ENCODE assay signal across 12 mouse cellular contexts in the genomic region with DNA sequence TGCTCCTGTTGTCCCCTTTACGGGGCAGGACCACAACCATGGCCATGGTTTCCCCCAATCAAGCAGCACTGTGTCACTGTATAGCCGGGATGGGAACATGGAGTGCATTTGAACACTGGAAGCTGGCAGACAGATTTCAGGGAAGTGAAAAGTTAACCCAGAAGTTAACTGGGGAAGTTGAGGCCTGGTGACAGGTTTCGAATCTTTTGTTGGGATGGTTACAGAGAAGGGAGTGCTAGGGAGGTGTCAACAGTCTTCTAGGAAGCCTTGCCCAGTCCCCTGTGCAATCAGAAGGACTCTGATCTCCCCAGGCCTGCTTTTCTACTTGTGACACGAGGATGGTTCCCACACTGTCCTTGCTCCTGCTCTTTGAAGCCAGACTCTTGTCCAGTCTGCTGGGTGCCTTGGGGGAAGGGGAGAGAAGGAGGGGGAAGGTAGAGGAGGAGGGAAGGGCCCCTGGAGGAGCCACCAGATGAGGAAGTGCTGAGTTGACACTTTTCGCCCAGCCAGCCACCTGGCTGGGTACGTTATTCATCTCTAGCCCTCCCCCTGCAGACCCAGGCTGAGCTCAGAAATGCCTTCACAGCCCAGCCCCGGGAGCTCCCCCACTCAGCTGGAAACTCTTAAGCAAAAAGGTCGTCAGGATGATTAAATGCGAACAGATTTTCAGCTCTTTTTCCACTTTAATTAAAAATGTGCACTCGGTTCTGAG. TPM values are rescaled to one million over a fixed set of nuclear protein-coding genes. Genes with fewer than 3 reads are reported as not detected.
A peak's percentile ranks its signal among the peaks of the same experiment; 100 is the strongest.
DNase-seq lines count a peak whose midpoint lies in the region; ATAC-seq and TF ChIP-seq lines count a peak whose summit lies in the region.
"Had no signal": no experiment of that assay in that cellular context is flagged by ENCODE, and none has a peak within 500 bp of the region (broad histone marks: within the 10 kb centered on the region; RNA-seq: fewer than 3 reads in every experiment).

No protein-coding gene starts in this region.

- 0 out of 2 replicates have a peak overlapping the region, but pooled peaks have one; percentile 20 for H3K9ac ChIP-seq in heart, embryonic 13.5 days
- no peak overlapping the region for H3K9ac ChIP-seq in hindbrain, embryonic 13.5 days
- no peak overlapping the region for H3K9ac ChIP-seq in neural tube, embryonic 12.5 days
- no peak overlapping the region for H3K9ac ChIP-seq in midbrain, embryonic 16.5 days (ENCODE audit: low read depth, low read length)

- DNase-seq in heart, adult 8-10 months (ENCODE audit: low spot score): no peak
- DNase-seq in frontal cortex, adult 2 months (ENCODE audit: extremely low spot score in 1 of 2, low spot score in 1 of 2): no peak
- DNase-seq in heart, postnatal 10 days: no peak
- DNase-seq: lung, adult 2 months had no signal

- no peaks in the 10 kb centered on the region for H3K36me3 ChIP-seq in heart, embryonic 13.5 days
- no peaks in the 10 kb centered on the region for H3K36me3 ChIP-seq in E14TG2a.4 (ENCODE audit: insufficient read depth, low read length)
- H3K36me3 ChIP-seq in hindbrain, embryonic 13.5 days: no peaks in the 10 kb centered on the region
- no peaks in the 10 kb centered on the region for H3K36me3 ChIP-seq in neural tube, embryonic 12.5 days
- no peaks in the 10 kb centered on the region for H3K36me3 ChIP-seq in midbrain, embryonic 16.5 days (ENCODE audit: control insufficient read depth, insufficient read depth, low read length)
- H3K36me3 ChIP-seq: midbrain, embryonic 10.5 days had no signal

- H3K4me1 ChIP-seq in heart, embryonic 13.5 days: peaks cover 47% of the 10 kb centered on the region
- H3K4me1 ChIP-seq in E14TG2a.4 (replicated peaks; ENCODE audit: low read depth, low read length): peaks cover 89% of the 10 kb centered on the region
- H3K4me1 ChIP-seq in hindbrain, embryonic 13.5 days (replicated peaks): peaks cover 46% of the 10 kb centered on the region
- H3K4me1 ChIP-seq in neural tube, embryonic 12.5 days: peaks cover 48% of the 10 kb centered on the region
- peaks cover 5% of the 10 kb centered on the region; the same call in 1 of the 2 replicates for H3K4me1 ChIP-seq in midbrain, embryonic 16.5 days (ENCODE audit: control insufficient read depth, insufficient read depth, low read length)

- intact Hi-C loops in heart, postnatal 10 days (cut with DNase I): no loop called here

- WGBS in heart, embryonic 13.5 days: 21% methylated on average over 10 of the region's 10 CpGs
- 20% methylated on average over 10 of the region's 10 CpGs for WGBS in hindbrain, embryonic 13.5 days
- 17% methylated on average over 10 of the region's 10 CpGs for WGBS in neural tube, embryonic 12.5 days
- WGBS in midbrain, embryonic 16.5 days: 25% methylated on average over 10 of the region's 10 CpGs

- no peak for TF ChIP-seq CTCF in E14TG2a.4 (conservative IDR thresholded peaks at IDR 0.05; ENCODE audit: low read length)

- no peaks in the 10 kb centered on the region for H3K9me3 ChIP-seq in heart, embryonic 13.5 days
- H3K9me3 ChIP-seq in E14TG2a.4 (ENCODE audit: low read length): no peaks in the 10 kb centered on the region
- no peaks in the 10 kb centered on the region for H3K9me3 ChIP-seq in hindbrain, embryonic 13.5 days
- H3K9me3 ChIP-seq in neural tube, embryonic 12.5 days: no peaks in the 10 kb centered on the region
- no peaks in the 10 kb centered on the region for H3K9me3 ChIP-seq in midbrain, embryonic 16.5 days (replicated peaks; ENCODE audit: control insufficient read depth, low read length, poor library complexity, severe bottlenecking)
- H3K9me3 ChIP-seq: midbrain, embryonic 10.5 days had no signal

- peaks cover 98% of the 10 kb centered on the region for H3K27me3 ChIP-seq in heart, embryonic 13.5 days (replicated peaks)
- H3K27me3 ChIP-seq in E14TG2a.4 (ENCODE audit: insufficient read depth, low read length): peaks cover 93% of the 10 kb centered on the region
- peaks cover 65% of the 10 kb centered on the region for H3K27me3 ChIP-seq in hindbrain, embryonic 13.5 days
- H3K27me3 ChIP-seq in neural tube, embryonic 12.5 days (replicated peaks): peaks cover 9% of the 10 kb centered on the region; the same call in 1 of the 2 replicates
- peaks cover 12% of the 10 kb centered on the region for H3K27me3 ChIP-seq in midbrain, embryonic 16.5 days (ENCODE audit: control insufficient read depth, insufficient read depth, low read depth, low read length)

- no peak overlapping the region for H3K4me2 ChIP-seq in heart, embryonic 13.5 days
- 0 out of 2 replicates have a peak overlapping the region, but pooled peaks have one; percentile 6 for H3K4me2 ChIP-seq in hindbrain, embryonic 13.5 days
- H3K4me2 ChIP-seq in neural tube, embryonic 12.5 days (replicated peaks): no peak overlapping the region
- no peak overlapping the region for H3K4me2 ChIP-seq in midbrain, embryonic 16.5 days (ENCODE audit: low read length)

- ATAC-seq in heart, embryonic 13.5 days (ENCODE audit: extremely low read depth, insufficient number of reproducible peaks, low FRiP score, low TSS enrichment): no peak
- 0 out of 2 replicates have a peak, but pooled peaks have one; percentile 30 for ATAC-seq in hindbrain, embryonic 13.5 days (ENCODE audit: low FRiP score)
- peak; percentile 31; the same call in 1 of the 2 replicates for ATAC-seq in neural tube, embryonic 12.5 days (ENCODE audit: low FRiP score, low read depth)
- ATAC-seq in midbrain, embryonic 16.5 days: no peak
- ATAC-seq: CD4-positive, CD25-positive, alpha-beta regulatory T cell, adult 4 months had no signal

- H3K27ac ChIP-seq in heart, embryonic 13.5 days (replicated peaks): no peak overlapping the region
- peak overlapping the region; percentile 9; the same call in 1 of the 2 replicates for H3K27ac ChIP-seq in hindbrain, embryonic 13.5 days
- peak overlapping the region; percentile 10; the same call in 1 of the 2 replicates for H3K27ac ChIP-seq in neural tube, embryonic 12.5 days
- H3K27ac ChIP-seq in midbrain, embryonic 16.5 days (ENCODE audit: low read length): no peak overlapping the region
- H3K27ac ChIP-seq: left cerebral cortex, adult 2 months; midbrain, embryonic 10.5 days had no signal

- H3K4me3 ChIP-seq in heart, embryonic 13.5 days: no peak overlapping the region
- H3K4me3 ChIP-seq in E14TG2a.4 (replicated peaks; ENCODE audit: low read length): peak overlapping the region; percentile 8; the same call in 1 of the 2 replicates
- H3K4me3 ChIP-seq in hindbrain, embryonic 13.5 days: no peak overlapping the region
- H3K4me3 ChIP-seq in neural tube, embryonic 12.5 days: no peak overlapping the region
- no peak overlapping the region for H3K4me3 ChIP-seq in midbrain, embryonic 16.5 days (ENCODE audit: low read depth, low read length)
- H3K4me3 ChIP-seq: left cerebral cortex, adult 2 months had no signal

RNA-seq across cellular contexts. Expression of a gene that starts 8.1 kb away (rescaled TPM):
- polyA plus RNA-seq in heart, embryonic 13.5 days (2015; fragmentation: Nextera tagmentation; extraction: Ambion mirVana): 3.3 and 4.9 TPM in 2 replicates
- under 1 TPM; 0.29 to 0.52 (median 0.47) TPM for total RNA-seq in heart, adult 8-10 months (2022)
- polyA plus RNA-seq in hindbrain, embryonic 13.5 days (2015; fragmentation: Nextera tagmentation; extraction: Ambion mirVana): 41.4 and 45.5 TPM in 2 replicates
- polyA plus RNA-seq in neural tube, embryonic 12.5 days (2016; fragmentation: Nextera tagmentation; extraction: Ambion mirVana): 106 and 125 TPM in 2 replicates
- polyA plus RNA-seq in frontal cortex, adult 2 months (2012; rRNA removed): 2.0 and 2.2 TPM in 2 replicates
- 10.2 and 10.8 TPM in 2 replicates for polyA plus RNA-seq in midbrain, embryonic 16.5 days (2015; fragmentation: Nextera tagmentation; extraction: Ambion mirVana)
- 1 to 10 TPM; 2.7 to 4.4 TPM for total RNA-seq in heart, postnatal 10 days (2021)
- polyA plus RNA-seq: CD4-positive, CD25-positive, alpha-beta regulatory T cell, adult 4 months had no signal

Comparison
In these comparisons a context has a peak if more than half of its experiments do, and no peak if none do; other contexts are left out.
1. ATAC-seq: peak in hindbrain, embryonic 13.5 days (single experiment) and neural tube, embryonic 12.5 days (single experiment); none in heart, embryonic 13.5 days (single experiment) and midbrain, embryonic 16.5 days (single experiment).
2. H3K27ac ChIP-seq: peak in hindbrain, embryonic 13.5 days (single experiment) and neural tube, embryonic 12.5 days (single experiment); none in heart, embryonic 13.5 days (single experiment) and midbrain, embryonic 16.5 days (single experiment).